Mouse (Mus musculus) forebrain, postnatal 0 days (tissue): ENCODE measurements at regions not wholly inside any gene's neighbourhood (a gene's known extent, or its start where the extent isn't known, plus 50 kb on each side); places are given as distances from the start of the nearest gene placed in this dataset.

Source experiments
- ATAC-seq: fragments of 200-750 bp; cut with Nextera tagmentation; 2 replicates; pipeline ENCODE4 v1.8.0; 2017; ENCODE audit warnings: mild to moderate bottlenecking, moderate library complexity
- DNase-seq: peaks from one replicate; pipeline ENCODE4 v3.0.0-alpha.2; 2015
- H3K27ac ChIP-seq: fragments of 300-500 bp; sonication (generic); 2 replicates; pipeline ENCODE4 v1.5.1; 2014; ENCODE audit warnings: low read depth, mild to moderate bottlenecking, antibody characterized with exemption, low read length, moderate library complexity, mixed read lengths
- H3K27me3 ChIP-seq: fragments of 300-500 bp; sonication (generic); 2 replicates; pipeline ENCODE4 v1.6.1; 2014; ENCODE audit warnings: mild to moderate bottlenecking, low read length, mixed read lengths; ENCODE audit not compliant: insufficient read depth
- H3K36me3 ChIP-seq: fragments of 300-500 bp; sonication (generic); 2 replicates; pipeline ENCODE4 v1.6.1; 2014; ENCODE audit warnings: mild to moderate bottlenecking, moderate library complexity; ENCODE audit not compliant: insufficient read depth
- H3K4me1 ChIP-seq: fragments of 300-500 bp; sonication (generic); 2 replicates; pipeline ENCODE4 v1.6.1; 2014; ENCODE audit warnings: antibody characterized with exemption; ENCODE audit not compliant: insufficient read depth
- H3K4me2 ChIP-seq: fragments of 300-500 bp; sonication (generic); 2 replicates; pipeline ENCODE4 v1.6.1; 2014; ENCODE audit warnings: low read depth, mild to moderate bottlenecking, moderate library complexity
- H3K4me3 ChIP-seq: fragments of 300-500 bp; sonication (generic); 2 replicates; pipeline ENCODE4 v1.5.1; 2014; ENCODE audit warnings: low read depth, low read length, mixed read lengths
- H3K9ac ChIP-seq: fragments of 300-500 bp; sonication (generic); 2 replicates; pipeline ENCODE4 v1.6.1; 2014; ENCODE audit warnings: mild to moderate bottlenecking
- H3K9me3 ChIP-seq: fragments of 300-500 bp; sonication (generic); 2 replicates; pipeline ENCODE4 v1.6.1; 2016; ENCODE audit warnings: low read length
- CTCF ChIP-seq: sonication (generic); IDR thresholded peaks from 2 replicates; pipeline ENCODE4 v1.5.1; 2016; ENCODE audit warnings: antibody characterized with exemption, control low read depth, low read depth
- WGBS: fragments of 180-500 bp; shearing (Covaris S2); extraction: QIAGEN DNeasy Blood & Tissue Kit; methylation state at CpG from one replicate; pipeline ENCODE4 v1.1.7; 2014; 5-methylcytosine and 5-hydroxymethylcytosine counted together

DNA sequence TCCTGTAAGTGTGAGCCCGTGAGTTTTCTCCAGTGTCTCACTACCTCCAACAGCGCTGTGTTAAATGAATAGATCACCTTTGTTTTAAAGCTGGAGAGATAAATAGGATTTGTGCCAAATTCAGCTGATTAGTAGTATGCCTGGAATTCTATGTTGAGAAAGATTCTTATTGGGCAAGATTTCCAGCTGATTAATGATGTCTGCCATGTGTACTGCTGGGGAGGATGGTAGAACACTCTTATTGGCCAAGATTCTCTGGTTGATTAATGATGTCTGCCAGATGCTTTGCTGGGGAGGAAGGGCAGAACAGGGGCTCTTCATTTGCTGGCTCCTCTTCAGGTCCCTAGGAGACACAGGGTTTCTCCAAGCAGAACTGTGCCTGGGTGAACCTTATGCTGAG, 158.9 kb upstream of the Bmper start:
- no peak for DNase-seq
- no peak for ATAC-seq
- Histone ChIP-seq H3K4me3 (no peak overlapping the region), H3K9me3 (no peaks in the 10 kb centered on the region), H3K36me3 (no peaks in the 10 kb centered on the region), H3K4me2 (no peak overlapping the region), H3K27ac (no peak overlapping the region), H3K27me3 (no peaks in the 10 kb centered on the region), H3K4me1 (peaks cover 12% of the 10 kb centered on the region), H3K9ac (no peak overlapping the region)
- no peak for TF ChIP-seq CTCF
- 69% methylated on average over 2 of the region's 2 CpGs for WGBS

GRCm38 (mm10) chr9:23064811-23065210, 158.1 kb upstream of the Bmper start:
- Histone ChIP-seq H3K36me3 (no peaks in the 10 kb centered on the region), H3K4me2 (no peak overlapping the region), H3K27me3 (no peaks in the 10 kb centered on the region), H3K4me3 (no peak overlapping the region), H3K27ac (no peak overlapping the region), H3K9ac (no peak overlapping the region), H3K9me3 (no peaks in the 10 kb centered on the region), H3K4me1 (peaks cover 12% of the 10 kb centered on the region)
- WGBS: 93% methylated on average over 3 of the region's 3 CpGs
- DNase-seq: no peak
- no peak for ATAC-seq
- no peak for TF ChIP-seq CTCF

- DNase-seq: no peak
- Histone ChIP-seq H3K9ac (no peak overlapping the region), H3K27ac (no peak overlapping the region), H3K4me2 (no peak overlapping the region), H3K4me1 (no peaks in the 10 kb centered on the region), H3K36me3 (no peaks in the 10 kb centered on the region), H3K9me3 (no peaks in the 10 kb centered on the region), H3K27me3 (no peaks in the 10 kb centered on the region), H3K4me3 (no peak overlapping the region)
- WGBS: 48% methylated on average over 6 of the region's 6 CpGs
- no peak; the same call in 1 of the 2 replicates for ATAC-seq
- no peak for TF ChIP-seq CTCF
Measured at GRCm38 (mm10) chr9:23068101-23068791, 154.6 kb upstream of the Bmper start.

DNA sequence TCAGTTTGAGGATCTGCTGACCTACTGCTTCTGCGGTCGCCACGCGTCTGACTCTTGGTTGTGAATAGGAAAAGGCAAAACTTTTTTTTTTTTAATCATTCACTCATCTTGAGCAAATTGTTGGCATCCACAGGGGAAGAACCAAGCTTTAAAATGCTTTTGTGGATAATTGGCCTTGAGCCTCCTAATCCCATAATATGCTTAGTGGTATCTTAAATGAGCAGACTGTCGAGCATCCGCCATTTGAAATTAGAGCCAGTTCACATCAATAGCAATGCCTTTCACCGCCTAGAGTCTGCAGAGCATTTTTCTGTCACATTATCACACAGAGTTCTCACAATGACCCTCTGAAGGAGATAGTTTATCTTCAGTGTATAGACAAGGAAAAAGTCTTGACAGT, 153.7 kb upstream of the Bmper start:
- DNase-seq (no peak), ATAC-seq (no peak)
- 46% methylated on average over 7 of the region's 7 CpGs for WGBS
- no peaks in the 10 kb centered on the region for H3K9me3 ChIP-seq
- no peak overlapping the region for H3K27ac ChIP-seq
- no peak overlapping the region for H3K4me3 ChIP-seq
- H3K9ac ChIP-seq: no peak overlapping the region
- no peaks in the 10 kb centered on the region for H3K36me3 ChIP-seq
- no peaks in the 10 kb centered on the region for H3K4me1 ChIP-seq
- no peak for TF ChIP-seq CTCF
- no peak overlapping the region for H3K4me2 ChIP-seq
- no peaks in the 10 kb centered on the region for H3K27me3 ChIP-seq

DNA sequence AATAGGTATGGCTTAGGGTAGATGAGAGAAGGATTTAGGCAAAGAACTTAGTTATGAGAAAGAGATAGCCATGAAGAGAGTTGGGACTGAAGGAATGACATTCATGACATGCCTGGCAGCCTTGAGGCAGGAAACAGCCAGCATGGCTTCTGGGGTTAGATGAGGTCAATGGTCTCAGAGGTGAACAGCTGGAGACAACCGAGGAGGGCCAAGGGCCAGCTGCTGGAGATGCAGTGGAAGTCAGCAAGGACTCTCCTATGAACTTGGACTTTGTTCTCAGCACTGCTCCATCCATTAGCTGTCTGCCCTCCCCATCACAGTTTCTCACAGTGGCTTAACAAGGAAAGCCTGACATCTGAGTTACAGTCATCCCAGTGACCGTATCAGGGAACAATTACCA, 151.9 kb upstream of the Bmper start:
- Histone ChIP-seq H3K4me3 (no peak overlapping the region), H3K4me2 (no peak overlapping the region), H3K36me3 (no peaks in the 10 kb centered on the region), H3K4me1 (no peaks in the 10 kb centered on the region), H3K9me3 (no peaks in the 10 kb centered on the region), H3K27me3 (no peaks in the 10 kb centered on the region), H3K27ac (no peak overlapping the region), H3K9ac (no peak overlapping the region)
- DNase-seq (no peak), ATAC-seq (no peak)
- 80% methylated on average over 2 of the region's 2 CpGs for WGBS
- TF ChIP-seq CTCF: no peak

- H3K36me3 ChIP-seq: no peaks in the 10 kb centered on the region
- no peaks in the 10 kb centered on the region for H3K4me1 ChIP-seq
- no peak overlapping the region for H3K4me2 ChIP-seq
- H3K27ac ChIP-seq: no peak overlapping the region
- no peak overlapping the region for H3K9ac ChIP-seq
- no peaks in the 10 kb centered on the region for H3K27me3 ChIP-seq
- DNase-seq (no peak), ATAC-seq (no peak)
- TF ChIP-seq CTCF: no peak
- no peaks in the 10 kb centered on the region for H3K9me3 ChIP-seq
- WGBS: 84% methylated on average over 8 of the region's 8 CpGs
- no peak overlapping the region for H3K4me3 ChIP-seq
Measured at GRCm38 (mm10) chr9:23072741-23073140, 150.1 kb upstream of the Bmper start.

GRCm38 (mm10) chr9:23083562-23083961, 139.3 kb upstream of the Bmper start:
- 5% methylated on average over 17 of the region's 17 CpGs for WGBS
- 0 out of 2 replicates have a peak, but pooled peaks cover 5% of the 10 kb centered on the region for H3K4me1 ChIP-seq
- no peak overlapping the region for H3K9ac ChIP-seq
- H3K4me2 ChIP-seq: peak overlapping the region; percentile 17; the same call in 1 of the 2 replicates
- H3K9me3 ChIP-seq: no peaks in the 10 kb centered on the region
- TF ChIP-seq CTCF: no peak
- no peaks in the 10 kb centered on the region for H3K27me3 ChIP-seq
- peak; percentile 71 for ATAC-seq
- peak; percentile 77 for DNase-seq
- no peaks in the 10 kb centered on the region for H3K36me3 ChIP-seq
- H3K4me3 ChIP-seq: no peak overlapping the region
- H3K27ac ChIP-seq: no peak overlapping the region
